Mouse (Mus musculus): ENCODE data around the gene Fxr2.

DNA sequence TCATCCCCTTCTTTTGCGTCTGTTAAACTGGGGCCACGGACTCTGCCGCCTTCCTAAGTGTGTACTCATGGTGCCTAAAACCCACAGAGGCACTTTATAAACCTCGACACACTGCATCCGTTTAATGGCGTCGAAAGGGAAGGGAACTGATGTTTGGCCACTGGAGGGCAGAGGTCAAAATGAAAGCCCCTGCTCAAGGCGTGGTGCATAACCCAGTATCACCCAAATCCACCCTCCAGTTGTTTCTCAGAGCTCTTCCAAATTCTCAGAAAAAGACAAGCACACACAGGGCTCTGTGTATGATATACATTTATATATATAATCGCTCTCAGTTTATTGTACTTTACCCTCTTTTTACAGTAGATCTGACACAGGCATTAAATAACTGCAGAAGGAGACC is 33.4 kb upstream of the Fxr2 start:
- TF ChIP-seq POLR2A (IDR thresholded peaks at IDR 0.05; ENCODE audit: extremely low read depth, insufficient read depth, low read length) = no peak
- no peak for TF ChIP-seq CTCF (IDR thresholded peaks at IDR 0.05; ENCODE audit: extremely low read depth, insufficient read depth, low read length)

All from cortical plate, adult 2 months (tissue).